Mouse (Mus musculus) lung, postnatal 0 days (tissue): ENCODE data around the gene Pard3b.

Source experiments
- CTCF ChIP-seq: IDR thresholded peaks from 2 replicates; pipeline ENCODE4 v1.5.1; 2016; ENCODE audit warnings: antibody characterized with exemption, mild to moderate bottlenecking
- EP300 ChIP-seq: IDR thresholded peaks from 2 replicates; pipeline ENCODE4 v1.6.1; 2016; ENCODE audit warnings: antibody characterized with exemption, mild to moderate bottlenecking, control low read depth

- TF ChIP-seq CTCF (no peak), EP300 (no peak)
Measured at GRCm38 (mm10) chr1:61620651-61621050, 18.0 kb upstream of the Pard3b start.
